Mouse (Mus musculus) pancreas, adult 10 weeks (tissue): ENCODE results near the gene Spsb2. TPM values are rescaled to one million over a fixed set of nuclear protein-coding genes. Genes with fewer than 3 reads are reported as not detected.

Source experiments
- polyA plus RNA-seq: library from polyadenylated mRNA; stranded (reverse); fragments of 350-450 nt; fragmentation: Illumina TruSeq; extraction: RNeasy Lipid Tissue Mini Kit (QIAGEN cat#74804); gene quantifications from one replicate; pipeline ENCODE4 v1.2.3, GENCODE M21; 2015; ENCODE audit warnings: low read depth, low replicate concordance; ENCODE audit not compliant: insufficient read depth

The Spsb2 gene
- 4.9 TPM for polyA plus RNA-seq

DNA sequence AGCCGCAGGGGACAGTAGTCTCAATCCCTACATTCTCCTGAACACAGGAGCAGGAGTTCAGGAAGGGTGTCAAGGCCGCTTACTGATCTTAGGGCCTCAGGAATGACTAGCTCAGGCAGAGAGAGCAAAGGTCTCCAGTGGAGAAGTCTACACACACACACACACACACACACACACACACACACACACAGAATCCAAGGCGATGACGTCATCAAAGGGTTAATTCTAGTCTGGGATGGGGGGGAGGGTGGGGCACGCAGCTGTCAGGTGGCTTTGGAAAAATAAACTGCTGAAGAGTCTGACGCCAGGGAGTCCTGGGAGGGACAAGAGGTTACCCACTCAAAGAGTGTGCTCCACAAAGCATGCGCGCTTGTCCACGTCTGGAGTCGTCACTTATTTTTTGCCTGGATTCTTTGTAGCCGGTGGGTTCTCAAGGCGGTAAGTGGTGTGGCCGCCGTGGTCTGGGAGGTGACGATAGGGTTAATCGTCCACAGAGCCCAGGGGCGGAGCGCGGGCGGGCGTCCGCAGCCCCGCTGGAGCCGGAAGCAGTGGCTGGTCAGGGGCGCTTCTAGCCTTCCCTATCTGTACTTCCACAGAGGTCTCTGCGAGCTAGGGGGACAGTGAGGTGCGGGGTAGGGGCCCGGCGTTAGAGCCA is at the start of gene Spsb2:
Spsb2 (plus strand) TSS at position 304 of the 655 bp plus-strand sequence.

DNA sequence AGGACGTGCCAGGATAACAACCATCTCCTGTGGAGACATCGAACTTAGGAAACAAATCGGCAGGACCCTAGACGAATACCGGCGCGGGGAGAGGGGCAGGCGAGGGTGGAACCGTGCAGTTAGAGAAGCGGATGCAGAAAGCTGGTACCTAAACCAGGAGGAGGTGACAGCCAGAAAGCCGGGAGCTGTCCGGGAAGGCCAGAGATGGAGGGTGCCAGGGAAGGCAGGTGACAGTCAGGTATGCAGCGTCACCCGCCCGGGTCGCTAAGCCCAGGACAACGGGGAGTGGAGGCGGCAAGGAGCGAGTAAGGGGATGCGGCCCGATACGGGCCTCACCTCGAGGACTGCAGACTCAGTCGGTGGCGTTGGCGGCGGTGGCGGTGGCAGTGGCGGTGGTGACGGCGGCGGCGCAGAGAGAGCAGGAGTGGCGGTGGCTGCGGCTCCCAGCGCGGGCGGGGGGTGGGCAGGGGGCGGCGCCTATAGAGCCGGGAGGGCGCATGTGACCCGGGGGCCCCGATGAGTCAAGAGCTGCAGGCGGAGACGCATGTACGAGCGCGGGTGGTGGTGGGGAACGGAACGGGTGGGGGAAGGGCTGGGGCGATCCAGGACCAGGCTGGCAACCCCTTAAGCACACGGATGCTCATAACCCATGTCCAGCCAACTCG is 39.2 kb upstream of the Spsb2 start, which contains the start of gene Eno2:
Eno2 (minus strand) TSS at position 573 of the 665 bp plus-strand sequence.

DNA sequence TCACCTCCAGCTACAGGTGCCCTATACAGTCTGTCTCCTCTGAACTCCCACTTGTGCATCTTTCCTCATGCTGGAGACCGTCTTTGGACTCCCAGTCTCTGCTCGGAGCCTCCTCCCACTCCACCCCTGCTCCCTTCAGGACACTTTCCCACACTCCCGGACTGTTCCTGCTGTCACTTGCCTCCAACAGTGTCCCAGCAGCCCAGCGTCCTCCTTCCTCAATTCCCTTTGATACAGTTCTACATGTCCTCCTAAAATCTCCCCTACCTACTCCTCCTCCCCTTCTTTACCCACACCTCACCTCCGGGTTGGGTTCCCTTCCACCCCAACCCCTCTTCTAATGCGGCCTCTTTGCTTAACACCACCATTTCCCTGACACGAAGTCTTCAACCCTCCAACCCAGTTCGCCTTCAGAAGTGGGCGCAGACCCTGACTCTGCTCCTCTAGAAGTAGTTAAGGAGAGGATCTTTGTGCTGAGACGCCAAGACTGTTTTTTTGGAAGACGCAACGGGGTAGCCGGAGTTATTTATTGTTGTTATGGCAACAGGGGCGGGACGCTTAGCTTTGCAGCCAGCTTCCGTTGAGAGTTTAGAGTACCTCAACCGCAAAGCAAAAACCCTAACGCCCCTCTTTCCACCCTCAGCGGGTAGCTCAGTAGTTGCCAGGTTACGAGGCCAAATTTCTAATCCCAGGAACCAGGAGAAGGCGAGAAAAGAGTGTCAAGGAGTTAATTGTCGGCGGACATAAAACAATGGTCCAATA is 29.1 kb upstream of the Spsb2 start, which contains the start of gene Lrrc23:
Lrrc23 (minus strand) TSS at position 506 of the 762 bp plus-strand sequence.

DNA sequence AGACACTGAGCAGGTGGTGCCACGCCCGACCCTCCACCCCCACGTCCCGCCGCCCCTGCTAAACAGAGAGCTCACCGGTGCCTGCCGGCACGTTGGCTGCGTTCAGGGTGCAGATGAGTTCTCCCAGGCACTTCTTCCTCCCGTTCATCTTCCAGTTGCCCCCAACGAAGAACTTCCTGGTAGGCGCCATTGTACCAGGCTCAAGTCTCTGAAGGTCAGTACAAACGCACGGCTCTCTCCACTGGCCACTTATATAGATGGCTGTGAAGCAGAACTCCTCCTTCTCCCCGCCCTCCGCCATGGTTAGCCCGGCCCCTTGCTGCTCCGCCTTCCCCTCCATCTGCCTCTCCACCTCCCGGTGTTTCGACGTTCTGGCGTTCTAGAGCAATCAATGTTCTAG is 5.5 kb downstream of the Spsb2 start, which contains the start of gene Tpi1:
Tpi1 (minus strand) TSS at position 364 of the 400 bp plus-strand sequence.

DNA sequence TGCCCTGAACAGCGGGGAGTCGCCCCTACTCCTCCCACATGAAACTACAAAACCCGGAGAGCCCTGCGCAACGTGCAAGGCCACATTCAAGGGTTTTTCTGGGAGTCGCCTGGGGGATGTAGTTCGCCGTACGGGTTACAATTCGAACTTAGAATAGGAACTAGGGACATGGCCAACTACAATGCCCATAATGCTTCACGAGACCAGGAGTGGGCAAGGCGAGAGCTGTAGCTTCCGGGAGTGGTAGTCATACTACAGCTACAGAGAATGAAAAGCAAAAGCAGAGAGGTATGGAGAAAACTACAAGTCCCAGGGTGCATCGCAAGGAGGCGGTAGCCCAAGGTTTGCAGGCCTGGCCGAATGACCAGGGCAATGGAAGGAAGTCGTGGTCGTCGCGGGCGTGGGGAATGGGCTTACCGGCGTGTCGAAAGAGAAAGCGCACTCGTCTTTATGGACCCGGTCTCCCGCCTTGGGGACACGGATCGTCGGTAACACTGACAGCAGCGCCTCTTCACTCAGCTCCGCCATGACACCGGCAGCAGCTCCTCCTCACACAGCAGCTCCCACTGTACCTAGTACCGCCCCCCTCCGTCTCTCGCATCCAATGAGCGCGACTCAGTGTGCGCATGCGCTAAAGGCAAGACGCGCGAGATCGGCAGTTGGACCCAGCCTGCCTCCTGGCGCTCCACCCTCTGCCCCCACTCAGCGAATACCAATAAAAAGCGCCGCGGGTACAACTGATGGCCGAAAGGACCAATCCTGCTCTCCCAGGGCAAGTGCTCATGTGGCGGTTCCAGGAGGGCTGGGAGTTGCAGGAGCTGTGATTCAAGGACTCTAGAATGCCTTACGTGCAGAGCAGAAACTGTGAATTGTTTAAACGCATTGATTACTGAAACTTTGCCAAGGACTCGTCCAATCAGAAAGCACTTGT is 20.7 kb downstream of the Spsb2 start, which contains the start of the genes Usp5 and Cdca3:
Usp5 (minus strand) TSS at position 617 of the 931 bp plus-strand sequence.
Cdca3 (plus strand) TSS at position 680 of the 931 bp plus-strand sequence.

DNA sequence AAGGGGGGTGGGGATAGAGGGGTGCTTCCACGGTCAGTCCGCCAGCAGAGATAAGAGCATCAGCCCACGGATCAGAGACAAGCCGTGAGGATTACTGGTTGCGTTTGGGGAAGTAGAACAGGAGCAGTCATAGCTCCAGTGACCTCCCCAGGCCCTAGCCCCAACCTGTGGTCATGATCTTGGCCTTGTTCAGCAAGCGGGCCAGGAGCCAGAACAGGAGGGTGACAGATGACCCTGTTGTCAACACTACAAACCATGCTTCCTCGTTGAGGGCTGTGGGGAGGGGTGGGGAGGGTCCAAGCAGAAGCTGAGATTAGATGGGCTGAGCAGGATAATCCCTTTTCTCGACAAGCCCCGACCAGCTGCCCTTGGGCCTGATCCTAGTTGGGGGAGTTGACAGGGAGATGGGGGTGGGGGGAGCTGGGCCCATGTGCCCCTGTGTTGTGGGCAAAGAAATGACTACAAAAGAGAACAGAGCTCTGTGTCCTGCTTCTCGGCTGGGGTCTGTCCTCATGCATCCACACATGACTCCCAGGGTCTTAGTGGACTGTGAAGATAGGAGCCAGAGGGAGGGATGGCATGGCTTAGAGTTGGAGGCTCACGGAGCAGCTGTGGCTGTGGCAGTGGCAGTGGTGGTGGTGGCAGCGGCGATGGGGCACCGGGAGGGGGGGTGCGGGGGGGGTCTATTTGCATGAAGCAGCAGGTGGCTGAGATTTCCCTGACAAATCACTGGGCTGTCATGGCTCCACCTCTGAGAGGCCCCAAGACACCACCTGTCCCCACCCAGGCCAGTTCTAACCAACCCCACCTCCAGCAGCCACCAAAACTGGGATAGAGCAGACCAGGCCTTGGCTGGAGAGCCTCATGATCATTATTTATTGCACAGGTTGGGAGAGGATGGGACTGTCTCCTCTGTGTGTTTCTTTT is 32.0 kb downstream of the Spsb2 start, which contains the start of gene Gnb3:
Gnb3 (minus strand) TSS at position 35 of the 927 bp plus-strand sequence.

DNA sequence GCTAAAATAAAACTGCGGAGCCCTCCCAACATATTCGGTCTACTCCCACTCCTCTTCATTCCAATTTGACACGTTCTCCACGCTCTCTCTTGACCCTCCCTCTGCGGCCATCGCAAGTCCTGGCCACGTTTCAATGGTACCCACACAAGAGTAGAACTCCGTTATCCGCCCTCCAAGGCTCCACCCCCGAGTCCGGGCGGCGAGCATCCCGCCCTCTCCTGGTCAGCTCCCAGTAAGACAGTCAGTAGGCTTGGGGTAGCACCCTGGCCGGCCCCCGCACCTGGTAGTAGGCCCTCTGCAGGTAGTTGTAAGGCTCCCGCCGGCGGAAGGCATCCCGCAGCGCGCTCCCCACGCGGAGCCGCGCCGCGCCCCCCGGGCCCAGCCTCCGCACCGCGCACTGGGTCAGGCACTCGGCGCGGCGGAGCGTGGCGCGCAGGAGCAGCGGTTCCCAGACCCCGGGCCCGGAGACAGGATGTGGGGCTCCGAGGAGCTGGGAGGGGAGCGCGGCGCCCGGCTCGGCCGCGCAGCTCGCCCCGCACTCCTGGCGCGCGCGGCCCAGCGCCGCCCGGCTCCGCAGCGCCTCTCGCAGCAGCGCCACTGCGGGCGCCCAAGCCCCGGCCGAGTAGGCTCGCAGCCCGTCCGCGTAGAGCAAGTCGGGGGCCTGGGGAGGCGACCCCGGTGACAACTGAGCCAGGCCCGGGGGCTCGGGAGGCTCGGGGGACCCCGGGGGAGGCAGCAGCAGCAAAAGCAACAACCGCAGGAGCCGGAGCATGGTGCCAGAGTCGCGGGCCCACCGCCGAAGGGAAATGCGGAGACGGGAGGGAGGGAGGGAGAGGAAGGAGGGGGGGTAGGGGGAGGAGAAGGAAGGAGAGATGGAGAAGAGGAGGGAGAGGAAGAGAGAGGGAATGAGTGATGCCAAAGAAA is 48.7 kb downstream of the Spsb2 start, which contains the start of gene P3h3:
P3h3 (minus strand) TSS at position 837 of the 924 bp plus-strand sequence.

Other genes starting within 250 kb of the Spsb2 start
- not detected for gene C1rb, start 238.4 kb upstream of the Spsb2 start, polyA plus RNA-seq
- not detected for gene C1s2, start 172.6 kb upstream of the Spsb2 start, polyA plus RNA-seq
- gene Lpcat3, start 145.6 kb upstream of the Spsb2 start, polyA plus RNA-seq: 19.6 TPM
- 33.9 TPM for gene Emg1, start 96.5 kb upstream of the Spsb2 start, polyA plus RNA-seq
- gene Phb2, start 96.3 kb upstream of the Spsb2 start, polyA plus RNA-seq: 33.9 TPM
- 7.1 TPM for gene Ptpn6, start 69.9 kb upstream of the Spsb2 start, polyA plus RNA-seq
- 65.8 TPM for gene Grcc10, start 67.3 kb upstream of the Spsb2 start, polyA plus RNA-seq
- 0.89 TPM for gene Gm45234, start 52.6 kb upstream of the Spsb2 start, polyA plus RNA-seq
- 10.0 TPM for gene Atn1, start 52.1 kb upstream of the Spsb2 start, polyA plus RNA-seq
- 4.1 TPM for gene Eno2, start 39.0 kb upstream of the Spsb2 start, polyA plus RNA-seq
- 0.98 TPM for gene Lrrc23, start 28.9 kb upstream of the Spsb2 start, polyA plus RNA-seq
- gene Tpi1, start 5.6 kb downstream of the Spsb2 start, polyA plus RNA-seq: 34.3 TPM
- gene Usp5, start 20.8 kb downstream of the Spsb2 start, polyA plus RNA-seq: 17.3 TPM
- 0.87 TPM for gene Cdca3, start 20.9 kb downstream of the Spsb2 start, polyA plus RNA-seq
- 0.46 TPM for gene Gnb3, start 31.6 kb downstream of the Spsb2 start, polyA plus RNA-seq
- gene P3h3, start 49.1 kb downstream of the Spsb2 start, polyA plus RNA-seq: 8.8 TPM
- not detected for gene Gpr162, start 55.3 kb downstream of the Spsb2 start, polyA plus RNA-seq
- not detected for gene Cd4, start 79.6 kb downstream of the Spsb2 start, polyA plus RNA-seq
- 2.0 TPM for gene Lag3, start 103.0 kb downstream of the Spsb2 start, polyA plus RNA-seq
- 234 TPM for gene Ptms, start 111.4 kb downstream of the Spsb2 start, polyA plus RNA-seq
- 42.2 TPM for gene Mlf2, start 122.7 kb downstream of the Spsb2 start, polyA plus RNA-seq
- gene Cops7a, start 156.9 kb downstream of the Spsb2 start, polyA plus RNA-seq: 22.9 TPM
- 2.4 TPM for gene Pianp, start 188.0 kb downstream of the Spsb2 start, polyA plus RNA-seq
- gene Zfp384, start 200.5 kb downstream of the Spsb2 start, polyA plus RNA-seq: 19.0 TPM
- 15.3 TPM for gene Ing4, start 231.1 kb downstream of the Spsb2 start, polyA plus RNA-seq
- 13.7 TPM for gene Acrbp, start 241.0 kb downstream of the Spsb2 start, polyA plus RNA-seq